Mouse (Mus musculus) liver, embryonic 11.5 days (tissue): ENCODE measurements around the gene Immp2l. TPM values are rescaled to one million over a fixed set of nuclear protein-coding genes. Genes with fewer than 3 reads are reported as not detected.

ENCODE experiments used
- ATAC-seq: fragments of 200-750 bp; cut with Nextera tagmentation; replicated peaks from 2 replicates; pipeline ENCODE4 v1.8.0; 2017; ENCODE audit warnings: moderate number of reproducible peaks, mild to moderate bottlenecking, moderate TSS enrichment, moderate library complexity; ENCODE audit not compliant: low FRiP score
- DNase-seq: peaks from one replicate; pipeline ENCODE4 v3.0.0-alpha.2; 2017; ENCODE audit warnings: low spot score
- H3K27ac ChIP-seq: fragments of 300-500 bp; sonication (generic); 2 replicates; pipeline ENCODE4 v1.5.1; 2014; ENCODE audit warnings: mild to moderate bottlenecking, low read depth, low read length, control low read depth
- H3K27me3 ChIP-seq: fragments of 300-500 bp; sonication (generic); replicated peaks from 2 replicates; pipeline ENCODE4 v1.6.1; 2014; ENCODE audit warnings: low read length, mixed read lengths; ENCODE audit not compliant: control insufficient read depth, insufficient read depth
- H3K36me3 ChIP-seq: fragments of 300-500 bp; sonication (generic); 2 replicates; pipeline ENCODE4 v1.6.1; 2014; ENCODE audit warnings: mild to moderate bottlenecking, low read length, moderate library complexity, mixed read lengths; ENCODE audit not compliant: control insufficient read depth, insufficient read depth
- H3K4me1 ChIP-seq: fragments of 300-500 bp; sonication (generic); replicated peaks from 2 replicates; pipeline ENCODE4 v1.6.1; 2014; ENCODE audit warnings: low read length, mixed read lengths; ENCODE audit not compliant: control insufficient read depth, insufficient read depth
- H3K4me2 ChIP-seq: fragments of 300-500 bp; sonication (generic); 2 replicates; pipeline ENCODE4 v1.6.1; 2014; ENCODE audit warnings: mild to moderate bottlenecking, control low read depth, moderate library complexity
- H3K4me3 ChIP-seq: fragments of 300-500 bp; sonication (generic); 2 replicates; pipeline ENCODE4 v1.5.1; 2014; ENCODE audit warnings: low read depth, low read length, control low read depth
- H3K9ac ChIP-seq: fragments of 300-500 bp; sonication (generic); 2 replicates; pipeline ENCODE4 v1.6.1; 2014; ENCODE audit warnings: low read depth, low read length, control low read depth
- H3K9me3 ChIP-seq: fragments of 300-500 bp; sonication (generic); 2 replicates; pipeline ENCODE4 v1.6.1; 2016; ENCODE audit warnings: low read length, inconsistent platforms, mixed read lengths; ENCODE audit not compliant: control insufficient read depth
- WGBS: fragments of 180-500 bp; shearing (Covaris S2); extraction: QIAGEN DNeasy Blood & Tissue Kit; methylation state at CpG from one replicate; pipeline ENCODE4 v1.1.7; 2014; 5-methylcytosine and 5-hydroxymethylcytosine counted together
- polyA plus RNA-seq: library from polyadenylated mRNA; unstranded; fragments of >200 nt; fragmentation: Nextera tagmentation; extraction: Ambion mirVana; gene quantifications from 2 replicates; pipeline ENCODE4 v1.2.1, GENCODE M21; 2014

Immp2l gene
- polyA plus RNA-seq, 1 experiment from 2014 or later: 15.6 TPM

DNA sequence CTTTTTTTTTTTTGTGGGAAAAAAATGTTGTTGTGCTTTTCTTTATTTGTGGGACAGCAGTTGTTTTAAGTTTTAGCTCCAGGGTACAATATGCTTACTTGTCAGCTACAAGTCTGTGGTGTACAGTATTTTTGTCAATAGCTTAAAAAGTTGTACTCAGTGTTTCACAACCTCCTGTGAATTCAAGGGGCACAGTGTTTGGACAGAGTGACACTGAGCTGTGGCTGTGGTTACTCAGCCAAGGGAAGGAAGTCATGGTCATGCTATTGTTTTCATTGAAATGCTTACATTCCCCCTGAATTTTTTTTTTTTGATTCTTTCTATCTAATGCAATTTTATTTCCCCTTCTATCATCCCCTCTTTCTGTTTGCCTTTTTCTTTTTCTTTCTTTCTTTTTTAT, 159.0 kb downstream of the Immp2l start:
- H3K4me2 ChIP-seq: no peak overlapping the region
- no peak overlapping the region for H3K9ac ChIP-seq
- no peak overlapping the region for H3K27ac ChIP-seq
- no peak overlapping the region for H3K4me3 ChIP-seq
- H3K36me3 ChIP-seq: no peaks in the 10 kb centered on the region
- no peaks in the 10 kb centered on the region for H3K27me3 ChIP-seq
- DNase-seq: no peak
- H3K9me3 ChIP-seq: no peaks in the 10 kb centered on the region
- H3K4me1 ChIP-seq: no peaks in the 10 kb centered on the region
- ATAC-seq: no peak

DNA sequence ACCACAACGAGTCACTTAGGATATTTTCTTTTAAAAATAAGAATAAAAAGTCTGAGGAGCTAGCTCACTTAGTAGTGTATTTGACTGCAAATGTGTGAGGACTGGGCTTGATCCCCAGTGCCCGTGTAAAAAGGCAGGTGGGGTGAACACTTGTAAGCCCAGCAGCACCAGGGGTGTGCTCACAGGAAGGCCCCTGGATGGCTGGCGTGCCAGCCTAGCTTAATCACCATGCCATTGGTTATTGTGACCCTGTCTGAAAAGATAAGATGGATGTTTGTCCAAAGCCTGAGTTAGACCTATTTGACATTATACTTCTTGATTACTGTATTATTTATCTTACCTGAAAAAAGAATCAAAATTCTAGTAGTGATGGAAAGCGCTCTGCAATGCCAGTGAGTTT, 161.2 kb downstream of the Immp2l start:
- Histone ChIP-seq H3K36me3 (no peaks in the 10 kb centered on the region), H3K4me2 (no peak overlapping the region), H3K4me1 (no peaks in the 10 kb centered on the region), H3K27ac (no peak overlapping the region), H3K9ac (no peak overlapping the region), H3K27me3 (no peaks in the 10 kb centered on the region), H3K4me3 (no peak overlapping the region), H3K9me3 (no peaks in the 10 kb centered on the region)
- DNase-seq: no peak
- 83% methylated on average over 4 of the region's 4 CpGs for WGBS
- no peak for ATAC-seq

DNA sequence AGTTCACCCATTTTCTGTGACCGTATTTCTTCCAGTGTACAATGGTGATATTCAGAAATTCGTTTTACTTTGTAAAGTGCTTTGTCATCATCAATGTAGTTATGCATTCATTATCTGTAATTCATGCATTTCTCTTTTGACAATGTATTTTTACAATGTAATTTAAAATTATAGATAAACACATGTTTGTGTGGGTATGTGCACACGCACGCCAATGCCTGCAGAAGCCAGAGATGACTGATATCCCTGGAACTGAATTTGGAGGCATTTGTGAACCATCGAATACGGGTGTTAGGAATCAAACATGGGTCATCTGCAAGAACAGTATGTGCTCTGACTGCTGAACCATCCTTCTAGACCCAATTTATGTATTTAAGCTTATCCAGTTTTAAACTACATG, 161.6 kb downstream of the Immp2l start:
- no peaks in the 10 kb centered on the region for H3K4me1 ChIP-seq
- no peak overlapping the region for H3K4me2 ChIP-seq
- WGBS: 88% methylated on average over 6 of the region's 6 CpGs
- H3K9me3 ChIP-seq: no peaks in the 10 kb centered on the region
- H3K27ac ChIP-seq: no peak overlapping the region
- DNase-seq (no peak), ATAC-seq (no peak)
- H3K9ac ChIP-seq: no peak overlapping the region
- no peaks in the 10 kb centered on the region for H3K36me3 ChIP-seq
- no peak overlapping the region for H3K4me3 ChIP-seq
- H3K27me3 ChIP-seq: no peaks in the 10 kb centered on the region

DNA sequence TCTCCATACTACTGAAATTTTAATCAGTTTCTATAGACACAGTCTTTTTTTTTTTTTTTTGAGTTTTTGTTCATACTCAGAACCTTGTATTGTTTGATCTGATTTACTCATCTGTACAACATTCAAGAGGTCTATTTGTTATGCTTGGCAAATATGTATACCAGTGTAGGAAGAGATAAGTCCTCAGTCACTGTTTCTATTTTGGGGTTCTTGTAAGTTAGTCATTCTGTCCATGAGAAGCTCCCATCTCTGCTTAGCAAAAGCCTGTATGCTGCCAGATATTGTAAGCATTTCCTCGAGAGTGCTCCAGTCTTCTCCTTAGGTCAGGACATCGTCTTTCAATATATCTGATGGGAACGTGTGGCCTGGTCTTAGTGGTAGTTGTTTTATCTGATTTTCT, 168.9 kb downstream of the Immp2l start:
- ATAC-seq (no peak), DNase-seq (no peak)
- H3K9me3 ChIP-seq: no peaks in the 10 kb centered on the region
- H3K27me3 ChIP-seq: no peaks in the 10 kb centered on the region
- no peak overlapping the region for H3K4me2 ChIP-seq
- no peak overlapping the region for H3K9ac ChIP-seq
- no peak overlapping the region for H3K27ac ChIP-seq
- 56% methylated on average over 3 of the region's 3 CpGs for WGBS
- H3K4me1 ChIP-seq: no peaks in the 10 kb centered on the region
- H3K4me3 ChIP-seq: no peak overlapping the region
- no peaks in the 10 kb centered on the region for H3K36me3 ChIP-seq

DNA sequence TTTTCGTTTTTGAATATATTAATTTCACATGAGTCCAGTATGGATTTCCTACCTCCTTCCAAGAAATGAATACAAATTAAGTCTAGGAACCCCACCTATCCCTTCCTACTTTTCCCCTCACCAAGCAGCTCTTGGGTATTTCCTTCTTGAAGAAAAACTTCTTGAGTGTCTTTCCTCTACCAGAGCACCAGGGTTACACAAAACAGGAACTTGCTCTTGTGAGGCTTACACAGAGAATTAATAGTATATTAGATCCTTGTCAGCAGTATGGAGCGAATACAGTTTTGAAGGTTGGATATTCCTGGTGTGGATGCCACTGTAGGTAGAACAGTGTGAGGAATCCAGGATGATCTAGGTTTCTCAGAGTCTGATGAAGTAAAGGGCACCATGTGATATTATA, 172.5 kb downstream of the Immp2l start:
- no peak overlapping the region for H3K27ac ChIP-seq
- no peak overlapping the region for H3K9ac ChIP-seq
- H3K9me3 ChIP-seq: no peaks in the 10 kb centered on the region
- ATAC-seq: no peak
- H3K27me3 ChIP-seq: no peaks in the 10 kb centered on the region
- no peaks in the 10 kb centered on the region for H3K36me3 ChIP-seq
- no peak overlapping the region for H3K4me2 ChIP-seq
- WGBS: 79% methylated on average over 2 of the region's 2 CpGs
- no peak for DNase-seq
- no peaks in the 10 kb centered on the region for H3K4me1 ChIP-seq
- no peak overlapping the region for H3K4me3 ChIP-seq

DNA sequence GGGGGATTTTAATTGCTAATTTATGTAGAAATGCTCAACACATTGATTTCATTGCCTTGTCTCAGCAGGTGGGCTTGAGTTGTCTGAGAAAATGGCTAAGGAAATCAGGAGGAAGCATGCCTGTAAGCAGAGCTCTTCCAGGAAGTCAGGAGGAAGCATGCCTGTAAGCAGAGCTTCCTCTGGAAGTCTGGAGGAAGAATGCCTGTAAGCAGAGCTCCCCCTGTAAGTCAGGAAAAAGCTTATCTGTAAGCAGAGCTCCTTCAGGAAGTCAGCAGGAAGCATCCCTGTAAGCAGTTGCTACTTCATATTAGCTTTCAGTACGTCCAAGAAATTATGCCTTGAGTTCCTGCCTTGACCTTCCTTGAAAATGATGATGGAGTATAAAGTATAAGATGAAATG, 191.3 kb downstream of the Immp2l start:
- no peak overlapping the region for H3K4me2 ChIP-seq
- H3K27ac ChIP-seq: no peak overlapping the region
- no peak overlapping the region for H3K9ac ChIP-seq
- ATAC-seq: no peak
- H3K4me3 ChIP-seq: no peak overlapping the region
- no peaks in the 10 kb centered on the region for H3K27me3 ChIP-seq
- no peaks in the 10 kb centered on the region for H3K36me3 ChIP-seq
- WGBS: 29% methylated on average over 1 of the region's 1 CpGs
- no peak for DNase-seq
- no peaks in the 10 kb centered on the region for H3K4me1 ChIP-seq
- no peaks in the 10 kb centered on the region for H3K9me3 ChIP-seq

DNA sequence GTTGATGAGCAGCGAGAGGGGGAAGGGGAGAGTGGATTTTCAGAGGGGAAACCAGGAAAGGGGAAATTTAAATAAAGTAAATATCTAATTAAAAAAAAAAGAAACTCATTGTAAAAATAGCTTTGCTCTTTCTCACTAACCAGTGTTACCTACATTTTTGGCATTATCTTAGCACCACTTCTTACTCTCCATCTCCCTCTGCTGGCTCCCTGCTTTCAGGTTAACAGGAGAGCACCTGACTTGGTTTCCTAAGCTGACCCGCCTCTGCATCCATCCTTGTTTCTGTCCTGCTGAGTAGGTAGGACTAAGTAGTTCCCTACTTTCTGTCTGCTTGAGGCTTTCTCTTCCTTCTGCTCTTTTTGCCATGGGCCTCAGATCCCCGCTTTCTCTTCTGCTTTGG, 198.0 kb downstream of the Immp2l start:
- no peaks in the 10 kb centered on the region for H3K27me3 ChIP-seq
- H3K9me3 ChIP-seq: no peaks in the 10 kb centered on the region
- no peak overlapping the region for H3K4me2 ChIP-seq
- DNase-seq (no peak), ATAC-seq (no peak)
- H3K4me1 ChIP-seq: no peaks in the 10 kb centered on the region
- H3K9ac ChIP-seq: no peak overlapping the region
- H3K36me3 ChIP-seq: no peaks in the 10 kb centered on the region
- no peak overlapping the region for H3K4me3 ChIP-seq
- WGBS: 67% methylated on average over 3 of the region's 3 CpGs
- H3K27ac ChIP-seq: no peak overlapping the region

DNA sequence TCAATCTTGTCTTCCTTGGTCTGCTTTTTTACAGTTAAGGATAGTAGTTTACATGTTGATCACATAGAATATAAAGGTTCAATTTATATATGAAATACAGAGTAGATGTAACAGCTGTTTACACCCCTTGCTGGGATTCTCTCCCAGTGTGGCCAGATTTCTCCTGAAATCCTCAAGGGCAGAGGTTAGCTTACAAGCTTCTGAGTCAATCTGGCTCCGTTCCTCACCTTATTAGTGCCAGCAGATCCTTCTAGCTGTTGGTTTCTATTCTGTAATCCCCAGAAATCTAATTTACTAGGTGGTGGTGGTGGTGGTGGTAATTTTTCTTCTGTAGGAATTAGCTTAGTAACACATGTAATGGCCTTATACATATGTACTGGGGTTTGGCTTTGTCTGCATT, 199.8 kb downstream of the Immp2l start:
- 73% methylated on average over 1 of the region's 1 CpGs for WGBS
- Histone ChIP-seq H3K4me3 (no peak overlapping the region), H3K4me1 (no peaks in the 10 kb centered on the region), H3K27ac (no peak overlapping the region), H3K4me2 (no peak overlapping the region), H3K36me3 (no peaks in the 10 kb centered on the region), H3K9me3 (no peaks in the 10 kb centered on the region), H3K9ac (no peak overlapping the region), H3K27me3 (no peaks in the 10 kb centered on the region)
- ATAC-seq (no peak), DNase-seq (no peak)

DNA sequence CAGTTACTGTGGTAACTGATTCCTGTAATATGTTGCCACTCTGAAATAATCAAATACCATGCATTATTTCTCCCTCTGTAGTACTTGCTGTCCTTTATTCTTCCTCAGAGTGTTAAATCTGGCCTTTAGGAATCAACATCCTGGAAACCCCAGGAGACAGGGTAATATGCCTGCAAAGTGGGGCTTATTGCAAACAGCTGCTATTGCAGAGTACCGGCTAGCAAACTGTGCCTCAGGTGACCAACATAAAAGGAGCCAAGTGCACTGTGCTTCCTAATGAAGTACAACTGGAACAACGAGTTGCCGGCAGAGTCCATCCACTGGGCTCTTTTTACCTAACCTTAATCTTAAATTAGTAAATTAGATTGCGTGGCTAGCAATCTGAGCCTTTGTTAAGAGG, 200.6 kb downstream of the Immp2l start:
- H3K9me3 ChIP-seq: no peaks in the 10 kb centered on the region
- H3K36me3 ChIP-seq: no peaks in the 10 kb centered on the region
- no peaks in the 10 kb centered on the region for H3K27me3 ChIP-seq
- DNase-seq: no peak
- no peak for ATAC-seq
- no peak overlapping the region for H3K4me2 ChIP-seq
- WGBS: 86% methylated on average over 4 of the region's 4 CpGs
- no peaks in the 10 kb centered on the region for H3K4me1 ChIP-seq
- no peak overlapping the region for H3K4me3 ChIP-seq
- H3K9ac ChIP-seq: no peak overlapping the region
- H3K27ac ChIP-seq: no peak overlapping the region
